Mouse (Mus musculus): Measurements from ENCODE around the gene 6430531B16Rik. TPM values are rescaled to one million over a fixed set of nuclear protein-coding genes. Genes with fewer than 3 reads are reported as not detected.

Gene 6430531B16Rik
- polyA plus RNA-seq, 1 experiment from 2014 or later: 1.1 TPM

DNA sequence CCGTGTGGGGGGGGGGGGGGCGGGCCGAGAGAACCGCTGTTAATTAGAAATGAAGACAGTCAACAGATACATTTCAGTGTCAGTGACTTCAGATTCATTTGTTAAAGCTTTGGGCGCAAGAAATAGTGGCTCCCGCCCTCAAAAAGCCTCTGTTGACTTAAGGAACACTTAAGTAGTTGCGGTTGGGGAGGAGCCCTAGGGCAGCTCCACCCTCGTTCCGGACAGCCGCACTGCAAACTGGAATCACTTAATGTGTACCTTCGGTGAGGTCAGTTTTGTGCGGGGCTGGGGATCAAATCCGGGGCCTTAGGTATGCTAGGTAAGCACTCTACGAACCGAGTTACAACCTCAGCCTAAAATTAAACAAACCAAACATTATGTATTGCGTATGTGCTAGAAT is 27.5 kb downstream of the 6430531B16Rik start:
- H3K27ac ChIP-seq: peak overlapping the region; percentile 66; the same call in 1 of the 2 replicates
- H3K9ac ChIP-seq: peak overlapping the region; percentile 77
- peak overlapping the region; percentile 86 for H3K4me2 ChIP-seq
- H3K27me3 ChIP-seq: peaks cover 37% of the 10 kb centered on the region
- no peaks in the 10 kb centered on the region for H3K36me3 ChIP-seq
- H3K9me3 ChIP-seq: no peaks in the 10 kb centered on the region
- 0 out of 2 replicates have a peak, but pooled peaks cover 3% of the 10 kb centered on the region for H3K4me1 ChIP-seq
- WGBS: 4% methylated on average over 16 of the region's 16 CpGs
- ATAC-seq (ENCODE audit: insufficient number of reproducible peaks, insufficient read depth, low FRiP score, low TSS enrichment, low read depth): no peak
- peak overlapping the region; percentile 64 for H3K4me3 ChIP-seq

DNA sequence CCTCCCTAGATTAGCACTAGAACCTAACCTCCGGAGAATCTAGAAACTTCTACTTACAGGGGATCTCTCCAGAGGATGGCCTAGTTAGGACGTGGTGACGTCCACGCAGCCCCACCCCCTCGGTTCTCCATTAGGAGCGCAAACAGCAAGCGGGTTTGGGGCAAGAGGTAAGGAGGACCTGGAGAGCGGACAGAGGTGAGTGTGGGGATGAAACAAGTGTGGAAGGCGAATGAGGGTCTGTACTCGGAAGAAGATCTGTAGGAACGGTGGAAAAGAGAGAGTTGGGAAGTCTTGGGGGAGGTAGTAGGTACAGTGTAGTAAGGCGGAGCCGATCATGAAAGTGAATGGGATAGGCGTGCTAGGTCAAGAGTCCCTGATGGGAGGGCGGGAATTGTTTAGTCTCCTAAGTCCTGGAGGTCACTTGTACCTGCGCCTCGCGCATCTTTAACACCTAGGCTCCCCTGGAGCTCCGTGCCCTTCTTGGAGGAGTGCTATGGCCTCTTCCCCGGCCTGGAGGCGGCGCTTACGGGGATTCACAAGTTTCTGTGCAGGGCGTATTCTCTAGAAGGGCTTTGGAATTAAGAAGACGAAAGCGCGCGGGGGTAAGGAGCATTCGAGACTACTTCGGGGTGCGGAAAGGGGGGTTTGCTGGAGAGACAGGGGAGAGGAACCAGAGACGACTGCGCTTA is 28.1 kb downstream of the 6430531B16Rik start:
- under 1% methylated on average over 33 of the region's 33 CpGs for WGBS
- Histone ChIP-seq H3K27me3 (peaks cover 43% of the 10 kb centered on the region), H3K27ac (peak overlapping the region; percentile 66), H3K36me3 (no peaks in the 10 kb centered on the region), H3K9me3 (no peaks in the 10 kb centered on the region), H3K4me2 (peak overlapping the region; percentile 86), H3K4me3 (peak overlapping the region; percentile 64), H3K4me1 (0 out of 2 replicates have a peak, but pooled peaks cover 3% of the 10 kb centered on the region), H3K9ac (peak overlapping the region; percentile 77)
- ATAC-seq (ENCODE audit: insufficient number of reproducible peaks, insufficient read depth, low FRiP score, low TSS enrichment, low read depth): peak; percentile 65; the same call in 1 of the 2 replicates

DNA sequence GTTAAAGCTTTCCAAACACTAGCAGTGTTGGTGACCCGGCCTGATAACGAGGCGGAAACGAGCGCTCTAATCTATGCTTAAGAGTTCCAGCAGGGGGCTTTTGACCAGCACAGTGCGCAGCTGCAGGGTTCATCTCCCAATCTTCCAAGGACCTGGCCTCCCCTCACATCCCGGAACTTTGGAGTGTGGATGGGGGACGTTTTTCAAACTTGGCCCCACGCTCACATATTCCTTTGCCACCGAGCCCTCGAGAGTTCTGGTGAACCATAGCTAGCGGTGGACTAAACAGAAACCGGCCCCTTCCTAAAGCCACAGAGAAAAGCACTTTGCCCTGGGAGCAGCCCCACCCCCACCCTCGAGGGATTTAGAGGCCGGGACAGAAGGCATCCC is 28.7 kb downstream of the 6430531B16Rik start:
- Histone ChIP-seq H3K4me1 (0 out of 2 replicates have a peak, but pooled peaks cover 3% of the 10 kb centered on the region), H3K4me2 (peak overlapping the region; percentile 86), H3K27me3 (peaks cover 49% of the 10 kb centered on the region), H3K9me3 (no peaks in the 10 kb centered on the region), H3K9ac (peak overlapping the region; percentile 77), H3K4me3 (peak overlapping the region; percentile 64), H3K27ac (peak overlapping the region; percentile 66; the same call in 1 of the 2 replicates), H3K36me3 (no peaks in the 10 kb centered on the region)
- under 1% methylated on average over 15 of the region's 15 CpGs for WGBS
- ATAC-seq (ENCODE audit: insufficient number of reproducible peaks, insufficient read depth, low FRiP score, low TSS enrichment, low read depth): peak; percentile 73

DNA sequence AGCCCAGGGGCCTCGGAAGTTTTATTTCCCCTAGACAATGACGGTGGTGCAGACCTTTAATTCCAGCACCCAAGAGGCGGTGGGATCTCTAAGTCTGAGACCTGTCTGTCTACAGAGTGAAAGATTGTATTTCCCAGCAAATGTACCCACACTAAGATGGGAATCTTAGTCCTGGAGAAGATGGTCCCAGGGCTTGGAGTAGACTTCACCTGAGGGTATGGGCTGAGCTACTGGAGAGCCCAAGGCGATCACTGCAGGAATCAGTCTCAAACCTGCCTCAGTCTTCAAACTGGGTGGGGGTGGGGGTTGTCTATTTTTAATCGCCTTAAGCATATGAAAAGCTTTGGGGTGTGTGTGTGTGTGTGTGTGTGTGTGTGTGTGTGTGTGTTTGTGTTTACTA is 32.5 kb downstream of the 6430531B16Rik start:
- Histone ChIP-seq H3K9me3 (no peaks in the 10 kb centered on the region), H3K27me3 (peaks cover 87% of the 10 kb centered on the region), H3K4me1 (peaks cover 12% of the 10 kb centered on the region), H3K4me3 (no peak overlapping the region), H3K4me2 (no peak overlapping the region), H3K9ac (no peak overlapping the region), H3K27ac (no peak overlapping the region), H3K36me3 (no peaks in the 10 kb centered on the region)
- WGBS: 18% methylated on average over 5 of the region's 5 CpGs
- no peak for ATAC-seq (ENCODE audit: insufficient number of reproducible peaks, insufficient read depth, low FRiP score, low TSS enrichment, low read depth)

DNA sequence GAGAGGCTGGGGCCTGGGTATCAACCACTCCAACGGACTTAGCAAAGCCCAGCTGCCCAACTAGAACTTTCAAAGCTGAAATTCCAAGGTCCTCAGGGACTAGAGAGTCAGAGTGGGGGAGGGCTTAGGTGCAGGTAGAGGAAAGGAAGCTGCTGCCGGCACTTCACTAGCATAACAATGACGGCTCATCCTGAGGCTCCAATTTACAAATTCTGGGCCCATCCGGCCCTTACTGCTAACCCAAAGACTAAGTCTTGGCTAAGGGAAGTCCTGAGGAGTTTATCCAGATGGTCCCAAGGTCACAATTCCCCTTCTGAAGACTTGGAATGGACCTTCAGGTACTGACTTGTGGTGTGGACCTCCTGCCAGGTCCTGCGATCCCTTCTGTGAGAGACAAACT is 33.0 kb downstream of the 6430531B16Rik start:
- H3K27ac ChIP-seq: no peak overlapping the region

DNA sequence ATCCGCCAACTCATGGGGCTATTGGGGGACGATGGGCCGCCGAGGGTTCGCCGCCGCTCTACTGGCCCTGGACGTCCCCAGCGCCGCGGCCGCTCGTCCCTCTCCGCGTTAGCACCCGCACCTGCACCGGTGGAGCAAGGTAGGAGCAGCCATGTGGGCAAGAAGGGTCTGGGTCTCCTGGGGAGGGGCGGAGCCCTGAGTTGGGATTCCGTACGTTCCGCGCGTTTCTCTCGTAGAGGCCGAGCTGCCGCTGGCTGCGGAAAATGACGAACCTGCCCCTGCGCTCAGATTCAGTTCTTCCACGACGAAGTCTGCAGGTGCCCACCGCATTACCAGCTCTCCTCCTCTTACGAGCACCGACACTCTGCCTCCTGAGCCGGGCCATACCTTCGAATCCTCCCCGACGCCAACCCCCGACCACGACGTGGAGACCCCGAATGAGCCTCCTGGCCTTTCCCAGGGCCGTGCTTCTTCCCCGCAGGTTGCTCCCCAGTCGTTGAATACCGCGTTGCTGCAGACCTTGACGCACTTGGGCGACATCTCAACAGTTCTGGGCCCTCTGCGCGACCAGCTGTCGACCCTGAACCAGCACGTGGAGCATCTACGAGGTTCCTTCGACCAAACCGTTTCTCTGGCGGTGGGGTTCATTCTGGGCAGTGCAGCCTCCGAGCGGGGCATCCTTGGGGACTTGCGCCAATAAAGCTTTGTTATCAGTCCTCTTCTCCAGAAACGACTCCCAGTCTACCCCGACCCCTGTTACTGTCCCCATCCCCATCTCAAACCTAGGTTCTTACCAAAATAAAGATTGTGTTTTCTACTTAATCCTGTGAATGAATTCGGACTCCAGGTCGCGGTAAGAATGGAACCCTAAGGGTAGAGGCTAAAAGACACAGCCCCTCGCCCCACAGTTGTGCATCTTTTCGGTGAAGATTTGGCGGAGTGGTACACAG is 34.0 kb downstream of the 6430531B16Rik start:
- H3K4me2 ChIP-seq: peak overlapping the region; percentile 64
- no peak for ATAC-seq (ENCODE audit: insufficient number of reproducible peaks, insufficient read depth, low FRiP score, low TSS enrichment, low read depth)
- peak overlapping the region; percentile 54 for H3K9ac ChIP-seq
- H3K36me3 ChIP-seq: no peaks in the 10 kb centered on the region
- H3K4me1 ChIP-seq: peaks cover 12% of the 10 kb centered on the region
- H3K9me3 ChIP-seq: no peaks in the 10 kb centered on the region
- H3K4me3 ChIP-seq: peak overlapping the region; percentile 43
- 3% methylated on average over 68 of the region's 68 CpGs for WGBS
- H3K27me3 ChIP-seq: peaks cover 99% of the 10 kb centered on the region
- no peak overlapping the region for H3K27ac ChIP-seq

More for the DNA sequence above, 33.0 kb downstream of the 6430531B16Rik start:
- Histone ChIP-seq H3K4me1 (peaks cover 12% of the 10 kb centered on the region), H3K4me2 (no peak overlapping the region), H3K27me3 (peaks cover 92% of the 10 kb centered on the region), H3K4me3 (no peak overlapping the region), H3K9ac (no peak overlapping the region), H3K9me3 (no peaks in the 10 kb centered on the region), H3K36me3 (no peaks in the 10 kb centered on the region)
- no peak for ATAC-seq (ENCODE audit: insufficient number of reproducible peaks, insufficient read depth, low FRiP score, low TSS enrichment, low read depth)
- 9% methylated on average over 5 of the region's 5 CpGs for WGBS

DNA sequence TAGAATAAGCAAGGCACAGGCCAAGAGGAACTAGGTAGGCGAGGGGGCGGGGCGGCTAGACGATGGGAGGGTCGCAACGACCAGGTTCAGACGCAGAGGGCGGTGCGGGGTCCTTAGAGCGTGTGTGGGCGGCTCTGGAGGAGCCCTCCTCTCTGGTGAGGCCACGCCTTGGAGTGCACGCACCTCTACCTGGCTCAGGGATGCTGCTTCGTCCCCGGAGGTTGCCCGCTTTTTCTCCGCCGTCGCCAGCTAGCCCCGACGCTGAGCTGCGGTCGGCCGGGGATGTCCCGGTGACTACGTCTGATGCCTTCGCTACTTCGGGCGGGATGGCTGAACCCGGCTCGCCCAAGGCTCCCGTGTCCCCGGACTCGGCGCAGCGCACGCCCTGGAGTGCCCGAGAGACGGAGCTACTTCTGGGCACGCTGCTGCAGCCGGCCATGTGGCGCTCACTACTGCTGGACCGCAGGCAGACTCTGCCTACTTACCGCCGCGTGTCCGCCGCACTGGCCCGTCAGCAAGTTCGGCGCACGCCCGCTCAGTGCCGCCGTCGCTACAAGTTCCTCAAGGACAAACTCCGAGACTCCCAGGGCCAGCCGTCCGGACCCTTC is 34.8 kb downstream of the 6430531B16Rik start, which contains the start of gene Utf1:
Gene Utf1, plus strand, starts transcription at position 116 of the 608 bp plus-strand sequence.
- Histone ChIP-seq H3K27ac (no peak within 1 kb of the TSS), H3K4me3 (peak within 1 kb of the TSS; percentile 43), H3K4me2 (peak within 1 kb of the TSS; percentile 64), H3K9ac (peak within 1 kb of the TSS; percentile 54), H3K4me1 (peaks cover 12% of the 10 kb centered on the region), H3K27me3 (peaks cover 92% of the 10 kb centered on the region), H3K9me3 (no peaks in the 10 kb centered on the region), H3K36me3 (no peaks in the 10 kb centered on the region)
- ATAC-seq (ENCODE audit: insufficient number of reproducible peaks, insufficient read depth, low FRiP score, low TSS enrichment, low read depth): peak; percentile 48; the same call in 1 of the 2 replicates
- under 1% methylated on average over 59 of the region's 59 CpGs for WGBS

DNA sequence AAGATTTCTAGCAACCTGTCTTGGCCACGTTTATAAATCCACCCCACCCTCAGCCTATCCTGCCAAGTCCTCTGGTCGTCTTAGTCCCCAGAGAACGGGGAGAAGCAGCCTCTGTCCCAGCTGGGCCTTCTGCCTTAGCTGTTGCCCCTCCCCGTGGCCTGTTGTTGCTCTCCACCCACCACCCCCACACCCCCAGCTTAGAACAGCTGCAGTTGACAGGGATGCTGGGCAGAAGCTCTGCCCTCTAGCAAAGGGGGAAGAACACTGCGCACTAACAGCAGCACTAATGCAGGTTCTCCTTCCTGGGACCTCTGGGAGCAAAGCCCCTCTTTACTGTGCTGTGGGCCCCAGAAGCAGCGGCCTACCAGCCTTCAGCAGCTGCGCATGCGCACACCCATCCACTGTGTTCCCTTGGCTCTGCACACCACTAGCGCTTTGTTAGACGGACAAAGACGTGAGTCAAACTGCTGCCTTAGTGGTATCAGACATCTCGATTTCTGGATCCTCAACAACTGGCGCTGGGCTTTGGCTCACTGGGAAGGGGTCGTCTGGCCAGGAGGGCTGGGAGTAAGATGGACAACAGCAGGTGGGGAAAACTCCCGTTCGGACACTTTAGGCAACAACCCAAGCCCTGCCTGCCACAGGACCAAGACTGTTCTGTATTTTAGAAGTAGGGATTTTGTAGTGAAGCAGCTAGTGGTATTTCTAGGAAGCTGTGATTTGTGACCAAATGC is 37.9 kb downstream of the 6430531B16Rik start:
- Histone ChIP-seq H3K4me2 (no peak overlapping the region), H3K27ac (no peak overlapping the region), H3K9me3 (no peaks in the 10 kb centered on the region), H3K4me1 (peaks cover 12% of the 10 kb centered on the region), H3K9ac (no peak overlapping the region), H3K27me3 (peaks cover 60% of the 10 kb centered on the region), H3K36me3 (no peaks in the 10 kb centered on the region), H3K4me3 (no peak overlapping the region)
- 59% methylated on average over 16 of the region's 16 CpGs for WGBS
- ATAC-seq (ENCODE audit: insufficient number of reproducible peaks, insufficient read depth, low FRiP score, low TSS enrichment, low read depth): no peak

GRCm38 (mm10) chr7:139937810-139938209 is 40.7 kb downstream of the 6430531B16Rik start:
- no peak overlapping the region for H3K27ac ChIP-seq
- H3K4me1 ChIP-seq: no peaks in the 10 kb centered on the region
- no peaks in the 10 kb centered on the region for H3K9me3 ChIP-seq
- 63% methylated on average over 5 of the region's 5 CpGs for WGBS
- no peak overlapping the region for H3K4me2 ChIP-seq
- ATAC-seq (ENCODE audit: insufficient number of reproducible peaks, insufficient read depth, low FRiP score, low TSS enrichment, low read depth): no peak
- H3K9ac ChIP-seq: no peak overlapping the region
- H3K27me3 ChIP-seq: peaks cover 35% of the 10 kb centered on the region
- H3K4me3 ChIP-seq: no peak overlapping the region
- H3K36me3 ChIP-seq: no peaks in the 10 kb centered on the region

DNA sequence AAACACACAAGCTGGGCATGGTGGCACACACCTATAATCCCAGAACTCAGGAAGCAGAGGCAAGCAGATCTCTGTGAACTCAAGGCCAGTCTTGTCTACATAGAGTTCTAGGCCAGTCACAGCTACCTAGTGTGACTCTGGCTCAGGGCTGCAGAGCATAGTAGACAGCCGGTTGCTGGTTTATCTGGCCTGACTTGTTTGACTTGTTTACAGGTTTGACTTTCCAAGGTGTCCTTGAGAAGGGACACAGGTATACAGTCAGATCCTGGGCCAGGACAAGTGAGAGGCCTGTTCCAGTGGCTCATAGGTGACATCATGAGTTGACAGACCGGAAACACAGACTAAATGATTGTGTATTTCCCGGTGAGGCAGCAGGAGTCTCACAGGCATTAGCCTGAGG is 41.4 kb downstream of the 6430531B16Rik start:
- Histone ChIP-seq H3K27ac (no peak overlapping the region), H3K9ac (no peak overlapping the region), H3K4me2 (no peak overlapping the region), H3K4me1 (no peaks in the 10 kb centered on the region), H3K27me3 (peaks cover 30% of the 10 kb centered on the region), H3K4me3 (no peak overlapping the region), H3K9me3 (no peaks in the 10 kb centered on the region), H3K36me3 (no peaks in the 10 kb centered on the region)
- WGBS: 54% methylated on average over 3 of the region's 3 CpGs
- ATAC-seq (ENCODE audit: insufficient number of reproducible peaks, insufficient read depth, low FRiP score, low TSS enrichment, low read depth): no peak

DNA sequence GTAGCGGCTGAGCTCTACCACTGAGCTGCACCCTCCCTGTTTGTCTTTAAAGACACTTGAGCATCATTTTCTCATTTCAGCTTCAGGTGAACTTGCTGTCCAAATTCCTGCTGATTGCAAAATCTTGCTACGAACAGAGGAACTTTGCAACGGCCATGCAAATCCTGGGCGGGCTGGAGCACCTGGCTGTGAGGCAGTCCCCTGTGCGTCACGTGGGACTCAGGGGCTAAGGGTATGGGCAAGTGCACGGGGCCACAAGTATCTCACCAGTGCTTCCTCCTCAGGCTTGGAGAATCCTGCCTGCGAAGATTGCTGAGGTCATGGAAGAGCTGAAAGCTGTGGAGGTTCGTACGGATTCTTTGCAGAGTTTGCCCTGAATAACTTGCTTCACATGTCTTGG is 41.9 kb downstream of the 6430531B16Rik start:
- 89% methylated on average over 10 of the region's 10 CpGs for WGBS
- H3K27ac ChIP-seq: no peak overlapping the region
- ATAC-seq (ENCODE audit: insufficient number of reproducible peaks, insufficient read depth, low FRiP score, low TSS enrichment, low read depth): no peak
- no peaks in the 10 kb centered on the region for H3K36me3 ChIP-seq
- H3K4me2 ChIP-seq: no peak overlapping the region
- H3K4me1 ChIP-seq: no peaks in the 10 kb centered on the region
- no peaks in the 10 kb centered on the region for H3K9me3 ChIP-seq
- no peak overlapping the region for H3K9ac ChIP-seq
- H3K27me3 ChIP-seq: peaks cover 26% of the 10 kb centered on the region
- H3K4me3 ChIP-seq: no peak overlapping the region

Data from embryonic facial prominence, embryonic 13.5 days (tissue).